In genomic region chr11:4803951-4804350, GRCm38 (mm10) we compare ENCODE assay signal across 9 mouse cellular contexts. TPM values are rescaled to one million over a fixed set of nuclear protein-coding genes. Genes with fewer than 3 reads are reported as not detected.
DNase-seq lines count a peak whose midpoint lies in the region; ATAC-seq and TF ChIP-seq lines count a peak whose summit lies in the region.
"Had no signal": no experiment of that assay in that cellular context is flagged by ENCODE, and none has a peak within 500 bp of the region (broad histone marks: within the 10 kb centered on the region; RNA-seq: fewer than 3 reads in every experiment).

No protein-coding gene starts in this region.

- H3K4me1 ChIP-seq in hindbrain, postnatal 0 days (ENCODE audit: insufficient read depth, low read length): peaks cover 10% of the 10 kb centered on the region; the same call in 1 of the 2 replicates
- H3K4me1 ChIP-seq in hindbrain, embryonic 12.5 days: peaks cover 10% of the 10 kb centered on the region; the same call in 1 of the 2 replicates
- H3K4me1 ChIP-seq in ES-E14 (ENCODE audit: control insufficient read depth in 2 of 2, insufficient read depth in 2 of 2, low read length in 2 of 2, poor library complexity in 1 of 2): peaks cover 15 to 20% of the 10 kb centered on the region in 2 experiments; a peak in 3 of 4 replicates
- H3K4me1 ChIP-seq in cortical plate, adult 2 months (ENCODE audit: control insufficient read depth, insufficient read depth, low read length): no peaks in the 10 kb centered on the region; the same call in 1 of the 2 replicates
- H3K4me1 ChIP-seq in neural tube, embryonic 15.5 days: peaks cover 20% of the 10 kb centered on the region

- no peak for TF ChIP-seq POLR2A in cortical plate, adult 2 months (IDR thresholded peaks at IDR 0.05; ENCODE audit: extremely low read depth, insufficient read depth, low read length)

- peak overlapping the region; percentile 52 for H3K27ac ChIP-seq in hindbrain, postnatal 0 days
- H3K27ac ChIP-seq in hindbrain, embryonic 12.5 days: no peak overlapping the region
- peak overlapping the region; percentile 93; the same call in 1 of the 2 replicates for H3K27ac ChIP-seq in ES-E14 (ENCODE audit: insufficient read depth, low read depth, low read length, poor library complexity, severe bottlenecking)
- H3K27ac ChIP-seq in cortical plate, adult 2 months (ENCODE audit: insufficient read depth, low read length): 0 out of 2 replicates have a peak overlapping the region, but pooled peaks have one; percentile 2
- peak overlapping the region; percentile 65 for H3K27ac ChIP-seq in neural tube, embryonic 15.5 days (replicated peaks)
- H3K27ac ChIP-seq: macrophage had no signal

- H3K27me3 ChIP-seq in hindbrain, postnatal 0 days (ENCODE audit: insufficient read depth, low read length): no peaks in the 10 kb centered on the region
- no peaks in the 10 kb centered on the region for H3K27me3 ChIP-seq in hindbrain, embryonic 12.5 days
- H3K27me3 ChIP-seq in neural tube, embryonic 15.5 days (replicated peaks): no peaks in the 10 kb centered on the region

- DNase-seq in hindbrain, postnatal 0 days (ENCODE audit: low spot score): peak; percentile 44
- DNase-seq in ES-E14 (ENCODE audit: low read depth, low spot score): no peak
- no peak for DNase-seq in right cerebral cortex, postnatal 10 days (ENCODE audit: low spot score in 2 of 2)
- no peak for DNase-seq in urinary bladder, adult 18-20 months (ENCODE audit: low spot score in 2 of 2)
- DNase-seq: cerebellum, adult 11 months had no signal

- peaks cover 7% of the 10 kb centered on the region for H3K36me3 ChIP-seq in hindbrain, postnatal 0 days (ENCODE audit: insufficient read depth, low read length)
- peaks cover 24% of the 10 kb centered on the region for H3K36me3 ChIP-seq in hindbrain, embryonic 12.5 days
- H3K36me3 ChIP-seq in ES-E14 (ENCODE audit: control insufficient read depth, insufficient read depth, low read length, poor library complexity, severe bottlenecking): peaks cover 7% of the 10 kb centered on the region
- peaks cover 6% of the 10 kb centered on the region; the same call in 1 of the 2 replicates for H3K36me3 ChIP-seq in neural tube, embryonic 15.5 days

- in situ Hi-C loops in ES-E14 (cut with MboI; ENCODE audit: low sequenced_read_pairs in 2 of 2, unreplicated experiment in 2 of 2): no loop called here

- ATAC-seq in hindbrain, postnatal 0 days: 0 out of 2 replicates have a peak, but pooled peaks have one; percentile 18
- no peak for ATAC-seq in hindbrain, embryonic 12.5 days (ENCODE audit: low FRiP score)
- ATAC-seq in neural tube, embryonic 15.5 days (ENCODE audit: low FRiP score): no peak

- no peak overlapping the region for H3K4me3 ChIP-seq in hindbrain, postnatal 0 days (ENCODE audit: low read length)
- H3K4me3 ChIP-seq in hindbrain, embryonic 12.5 days: no peak overlapping the region
- H3K4me3 ChIP-seq in ES-E14 (ENCODE audit: insufficient read depth in 1 of 2, low read depth in 1 of 2, low read length in 2 of 2, poor library complexity in 1 of 2, severe bottlenecking in 1 of 2): peak overlapping the region in 1 of 2 experiments; percentile 27; a peak in 2 of 4 replicates
- no peak overlapping the region for H3K4me3 ChIP-seq in cortical plate, adult 2 months (ENCODE audit: insufficient read depth, low read length)
- no peak overlapping the region for H3K4me3 ChIP-seq in neural tube, embryonic 15.5 days (replicated peaks)

- TF ChIP-seq CTCF in hindbrain, postnatal 0 days (IDR thresholded peaks at IDR 0.05; ENCODE audit: low read depth): no peak
- no peak for TF ChIP-seq CTCF in cortical plate, adult 2 months (IDR thresholded peaks at IDR 0.05; ENCODE audit: extremely low read depth, insufficient read depth, low read length)

- H3K4me2 ChIP-seq in hindbrain, postnatal 0 days (ENCODE audit: low read depth, low read length): no peak overlapping the region
- no peak overlapping the region for H3K4me2 ChIP-seq in hindbrain, embryonic 12.5 days (replicated peaks)
- no peak overlapping the region for H3K4me2 ChIP-seq in neural tube, embryonic 15.5 days

- WGBS in hindbrain, postnatal 0 days: 52% methylated on average over 7 of the region's 7 CpGs
- 59% methylated on average over 7 of the region's 7 CpGs for WGBS in hindbrain, embryonic 12.5 days
- 28% methylated on average over 7 of the region's 7 CpGs for WGBS in neural tube, embryonic 15.5 days

- no peak overlapping the region for H3K9ac ChIP-seq in hindbrain, postnatal 0 days (replicated peaks; ENCODE audit: low read length)
- no peak overlapping the region for H3K9ac ChIP-seq in hindbrain, embryonic 12.5 days
- peak overlapping the region; percentile 28; the same call in 1 of the 2 replicates for H3K9ac ChIP-seq in ES-E14 (ENCODE audit: insufficient read depth, low read depth, low read length, poor library complexity, severe bottlenecking)
- no peak overlapping the region for H3K9ac ChIP-seq in neural tube, embryonic 15.5 days (replicated peaks)

- no peaks in the 10 kb centered on the region for H3K9me3 ChIP-seq in hindbrain, postnatal 0 days (ENCODE audit: low read length)
- no peaks in the 10 kb centered on the region for H3K9me3 ChIP-seq in hindbrain, embryonic 12.5 days (replicated peaks)
- no peaks in the 10 kb centered on the region for H3K9me3 ChIP-seq in ES-E14 (ENCODE audit: control insufficient read depth, insufficient read depth, low read depth, low read length)
- no peaks in the 10 kb centered on the region for H3K9me3 ChIP-seq in neural tube, embryonic 15.5 days (replicated peaks)

TF ChIP-seq in ES-E14, 5 proteins besides CTCF, POLR2A, EP300 and RAD21:
- TF ChIP-seq ZNF384 (IDR thresholded peaks at IDR 0.05; ENCODE audit: low read depth, low read length) (0 out of 2 replicates have a peak, but pooled peaks have one; percentile 9), MAFK (IDR thresholded peaks at IDR 0.05; ENCODE audit: insufficient read depth, low read depth, low read length) (no peak), ZC3H11A (IDR thresholded peaks at IDR 0.05; ENCODE audit: borderline replicate concordance, low read depth, low read length) (no peak)
TF ChIP-seq in ES-E14: peak in this region for 1.

RNA-seq across cellular contexts. Expression of gene Nf2, which starts 45.4 kb away (rescaled TPM):
- 93.1 and 97.6 TPM in 2 replicates for total RNA-seq in hindbrain, postnatal 0 days (2014; rRNA removed)
- polyA plus RNA-seq in hindbrain, postnatal 0 days (2015; fragmentation: Nextera tagmentation; extraction: Ambion mirVana): 55.5 and 57.4 TPM in 2 replicates
- 77.5 and 79.6 TPM in 2 replicates for polyA plus RNA-seq in hindbrain, embryonic 12.5 days (2016; fragmentation: Nextera tagmentation; extraction: Ambion mirVana)
- total RNA-seq in ES-E14 (2012; rRNA removed): 53.8 and 65.6 TPM in 2 replicates
- 60.5 and 65.6 TPM in 2 replicates for polyA plus RNA-seq in cortical plate, adult 2 months (2012; rRNA removed)
- polyA plus RNA-seq in neural tube, embryonic 15.5 days (2015; fragmentation: Nextera tagmentation; extraction: Ambion mirVana): 61.9 and 62.2 TPM in 2 replicates

RNA-seq across cellular contexts. Expression of gene Cabp7, which starts 57.4 kb away (rescaled TPM):
- total RNA-seq in hindbrain, postnatal 0 days (2014; rRNA removed): 20.4 and 23.6 TPM in 2 replicates
- polyA plus RNA-seq in hindbrain, postnatal 0 days (2015; fragmentation: Nextera tagmentation; extraction: Ambion mirVana): 2.9 and 3.3 TPM in 2 replicates
- 1.7 and 2.1 TPM in 2 replicates for polyA plus RNA-seq in hindbrain, embryonic 12.5 days (2016; fragmentation: Nextera tagmentation; extraction: Ambion mirVana)
- total RNA-seq in ES-E14 (2012; rRNA removed): 1.9 and 4.5 TPM in 2 replicates
- polyA plus RNA-seq in cortical plate, adult 2 months (2012; rRNA removed): 29.8 and 54.4 TPM in 2 replicates
- 2.9 and 4.2 TPM in 2 replicates for polyA plus RNA-seq in neural tube, embryonic 15.5 days (2015; fragmentation: Nextera tagmentation; extraction: Ambion mirVana)
